Mouse (Mus musculus) small intestine, adult 2 months (tissue): ENCODE results near the gene Prr36. TPM values are rescaled to one million over a fixed set of nuclear protein-coding genes. Genes with fewer than 3 reads are reported as not detected.

ENCODE experiments used
- H3K27ac ChIP-seq: fragments of 200-500 bp; 2 replicates; pipeline ENCODE4 v1.5.1; 2012; ENCODE audit warnings: low read depth, low read length, control low read depth, inconsistent platforms; ENCODE audit not compliant: insufficient read depth
- H3K27me3 ChIP-seq: fragments of 200-500 bp; 2 replicates; pipeline ENCODE4 v1.6.1; 2012; ENCODE audit warnings: mild to moderate bottlenecking, moderate library complexity, low read length, inconsistent platforms; ENCODE audit not compliant: control insufficient read depth, insufficient read depth
- H3K36me3 ChIP-seq: fragments of 200-500 bp; 2 replicates; pipeline ENCODE4 v1.6.1; 2012; ENCODE audit warnings: mild to moderate bottlenecking, low read length, control low read depth, inconsistent platforms; ENCODE audit not compliant: control insufficient read depth, insufficient read depth
- H3K4me1 ChIP-seq: fragments of 200-500 bp; 2 replicates; pipeline ENCODE4 v1.6.1; 2012; ENCODE audit warnings: low read length, inconsistent platforms, mixed read lengths; ENCODE audit not compliant: control insufficient read depth, insufficient read depth, insufficient read length
- H3K4me3 ChIP-seq: fragments of 200-500 bp; 2 replicates; pipeline ENCODE4 v1.5.1; 2012; ENCODE audit warnings: low read depth, mild to moderate bottlenecking, control low read depth, inconsistent platforms, low read length, moderate library complexity
- CTCF ChIP-seq: fragments of 200-500 bp; IDR thresholded peaks from 2 replicates; pipeline ENCODE4 v1.5.1; 2012; ENCODE audit warnings: low read depth, mild to moderate bottlenecking, control low read depth, inconsistent platforms, low read length, moderate library complexity, mixed read lengths; ENCODE audit not compliant: insufficient replicate concordance, insufficient read length; ENCODE audit errors: extremely low read depth
- POLR2A ChIP-seq: fragments of 200-500 bp; IDR thresholded peaks from 2 replicates; pipeline ENCODE4 v1.6.1; 2012; ENCODE audit warnings: low read depth, mild to moderate bottlenecking, control low read depth, inconsistent platforms, low read length, moderate library complexity
- WGBS: fragments of 180-500 bp; shearing (Covaris S2); methylation state at CpG from one replicate; pipeline ENCODE4 v1.1.7; 2018; 5-methylcytosine and 5-hydroxymethylcytosine counted together
- polyA plus RNA-seq: library from polyadenylated mRNA; depleted of rRNA; stranded (reverse); fragments of >200 nt; gene quantifications from 2 replicates; pipeline ENCODE4 v1.2.3, GENCODE M21; 2012; rRNA removed

The Prr36 gene
- 0.08 and 0.18 TPM in 2 replicates for polyA plus RNA-seq

DNA sequence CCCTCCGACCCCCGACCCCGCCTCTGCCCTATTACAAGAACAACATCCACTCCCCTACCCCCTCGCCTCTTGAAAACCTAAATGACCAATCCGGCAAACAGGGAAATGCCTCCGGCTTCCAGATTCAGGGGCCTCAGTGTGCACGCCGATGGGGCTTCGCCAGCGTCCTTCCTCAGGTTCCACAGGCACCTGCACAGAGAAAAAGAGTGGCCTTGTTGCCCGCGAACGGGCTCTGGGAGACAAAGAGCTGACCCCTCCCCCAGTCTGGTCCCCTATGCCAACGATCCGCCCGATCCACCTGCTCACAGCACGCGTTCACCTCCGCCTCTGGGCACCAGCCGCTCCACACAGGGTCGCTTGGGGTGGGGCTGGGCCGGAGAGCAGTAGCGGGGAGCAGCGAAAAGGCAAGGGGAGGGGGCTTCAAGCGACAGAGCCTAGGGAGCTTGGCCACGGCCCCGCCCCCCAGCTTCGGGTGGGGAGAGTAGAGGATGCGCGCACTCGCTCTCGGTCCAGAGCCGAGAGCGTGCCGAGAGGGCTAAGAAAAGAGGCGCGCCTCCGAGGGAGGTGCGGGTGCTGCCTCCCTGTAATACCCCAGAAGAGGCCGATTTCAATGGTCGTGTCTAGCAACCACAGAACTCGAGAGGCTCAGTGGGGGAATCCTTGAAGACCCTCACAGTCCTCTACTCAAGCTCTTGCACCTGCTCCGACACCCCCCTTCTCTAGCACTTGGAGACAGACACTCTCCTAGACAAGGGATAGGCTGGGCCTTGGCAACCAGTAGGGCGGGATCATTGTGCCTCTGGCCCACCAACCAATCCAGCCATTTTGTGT is at the start of gene Prr36:
Gene Prr36, minus strand, starts transcription at position 669 of the 831 bp plus-strand sequence.
- Histone ChIP-seq H3K27me3 (peaks cover 33% of the 10 kb centered on the region), H3K27ac (no peak within 1 kb of the TSS), H3K36me3 (no peaks in the 10 kb centered on the region), H3K4me3 (peak within 1 kb of the TSS; percentile 44), H3K4me1 (peaks cover 21% of the 10 kb centered on the region)
- 4% methylated on average over 44 of the region's 44 CpGs for WGBS
- no peak for TF ChIP-seq POLR2A
- no peak for TF ChIP-seq CTCF

DNA sequence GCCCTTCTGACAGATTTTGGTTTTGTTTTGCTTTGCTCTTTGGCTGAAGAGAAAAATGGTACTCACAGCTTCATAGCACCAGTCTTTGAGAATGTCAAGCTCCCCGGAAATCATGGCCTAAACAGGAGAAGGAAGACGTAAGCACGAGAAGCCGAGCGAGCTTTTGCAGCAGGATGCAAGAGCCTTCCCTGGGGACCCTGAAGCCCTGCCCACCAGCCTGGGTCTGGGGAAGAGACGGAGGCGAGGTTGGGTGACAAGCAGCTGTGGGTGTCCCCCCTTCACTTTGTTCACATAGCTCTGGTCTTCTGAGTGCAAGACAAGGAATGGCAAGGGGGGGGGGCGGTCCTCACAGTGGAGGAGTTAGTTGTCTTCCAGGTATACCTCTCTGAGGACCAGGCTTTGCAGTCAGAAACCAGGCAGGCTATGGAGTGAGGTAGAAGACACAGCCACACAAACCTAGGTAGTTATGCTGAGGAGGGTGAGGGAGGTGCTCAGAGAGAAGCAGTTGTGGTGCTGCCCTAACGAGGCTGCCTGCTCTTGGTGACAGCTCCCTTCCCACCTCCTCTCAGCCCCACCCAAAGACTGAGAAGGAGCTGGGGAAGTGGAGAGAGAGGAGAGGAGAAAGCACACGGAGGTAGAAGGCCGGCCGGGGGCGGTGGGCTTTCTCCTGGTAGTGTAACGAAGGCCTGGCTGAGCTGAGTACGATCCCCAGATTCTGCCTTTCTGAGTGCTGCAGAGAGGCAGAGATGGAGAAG is 48.1 kb upstream of the Prr36 start:
- H3K4me3 ChIP-seq: no peak overlapping the region
- H3K27me3 ChIP-seq: no peaks in the 10 kb centered on the region
- 92% methylated on average over 15 of the region's 15 CpGs for WGBS
- H3K4me1 ChIP-seq: no peaks in the 10 kb centered on the region
- H3K36me3 ChIP-seq: peaks cover 67% of the 10 kb centered on the region
- H3K27ac ChIP-seq: no peak overlapping the region
- TF ChIP-seq POLR2A (no peak), CTCF (no peak)

DNA sequence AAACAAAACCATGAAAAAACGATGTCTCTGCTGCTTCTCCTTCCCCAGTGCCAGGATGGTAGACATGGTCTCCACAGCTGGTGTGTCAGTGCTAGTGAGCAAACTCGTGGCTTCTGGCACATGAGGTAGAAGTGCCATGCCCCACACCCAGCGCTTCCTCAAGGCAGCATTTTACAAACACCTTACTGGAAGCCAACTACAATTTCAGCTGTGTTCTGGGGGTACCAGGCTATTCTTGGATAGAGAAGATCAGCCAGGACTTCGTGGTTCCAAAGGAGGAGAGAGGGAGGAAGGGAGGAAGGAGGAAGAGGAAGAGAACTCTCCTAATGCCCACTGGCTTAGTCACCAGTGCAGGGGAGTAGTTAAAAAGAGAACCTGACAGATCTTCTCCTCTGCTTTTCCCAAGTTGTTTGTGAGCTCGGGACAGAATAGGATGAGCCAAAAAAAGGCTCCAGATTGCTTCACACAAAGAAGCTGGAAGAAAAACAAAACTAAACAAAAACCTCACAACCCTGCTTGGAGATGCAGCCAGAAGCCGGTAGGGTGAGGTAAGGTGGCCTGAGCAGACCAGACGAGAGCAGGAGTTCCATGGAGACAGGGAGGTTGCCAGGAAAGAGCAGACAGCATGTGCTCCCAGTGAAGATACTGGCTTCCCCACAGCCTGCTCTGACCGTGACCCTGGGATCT is 46.0 kb upstream of the Prr36 start:
- TF ChIP-seq CTCF (no peak), POLR2A (no peak)
- Histone ChIP-seq H3K36me3 (peaks cover 61% of the 10 kb centered on the region), H3K4me3 (no peak overlapping the region), H3K27ac (no peak overlapping the region), H3K4me1 (peaks cover 12% of the 10 kb centered on the region), H3K27me3 (no peaks in the 10 kb centered on the region)
- 79% methylated on average over 8 of the region's 8 CpGs for WGBS

DNA sequence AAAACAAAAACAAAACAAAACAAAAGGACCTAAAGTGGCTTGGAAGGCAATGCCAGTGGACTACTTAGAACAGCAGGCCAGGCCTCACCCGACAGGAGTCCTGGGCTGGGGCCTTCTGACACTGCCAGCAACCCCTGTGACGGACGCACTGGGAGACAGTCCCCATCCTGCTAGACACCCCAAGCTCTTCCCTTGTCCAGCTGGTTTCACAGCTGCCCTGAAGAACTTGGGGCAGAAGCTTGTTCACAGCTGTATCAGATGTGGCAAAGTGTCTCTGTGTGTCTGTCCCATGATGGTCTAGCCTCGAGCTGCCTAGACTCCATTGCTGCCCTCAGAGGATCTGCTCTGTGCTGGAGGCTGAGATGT is 42.5 kb upstream of the Prr36 start:
- 90% methylated on average over 4 of the region's 4 CpGs for WGBS
- no peaks in the 10 kb centered on the region for H3K27me3 ChIP-seq
- TF ChIP-seq POLR2A (no peak), CTCF (no peak)
- no peak overlapping the region for H3K4me3 ChIP-seq
- H3K36me3 ChIP-seq: peaks cover 34% of the 10 kb centered on the region
- peaks cover 14% of the 10 kb centered on the region for H3K4me1 ChIP-seq
- no peak overlapping the region for H3K27ac ChIP-seq

DNA sequence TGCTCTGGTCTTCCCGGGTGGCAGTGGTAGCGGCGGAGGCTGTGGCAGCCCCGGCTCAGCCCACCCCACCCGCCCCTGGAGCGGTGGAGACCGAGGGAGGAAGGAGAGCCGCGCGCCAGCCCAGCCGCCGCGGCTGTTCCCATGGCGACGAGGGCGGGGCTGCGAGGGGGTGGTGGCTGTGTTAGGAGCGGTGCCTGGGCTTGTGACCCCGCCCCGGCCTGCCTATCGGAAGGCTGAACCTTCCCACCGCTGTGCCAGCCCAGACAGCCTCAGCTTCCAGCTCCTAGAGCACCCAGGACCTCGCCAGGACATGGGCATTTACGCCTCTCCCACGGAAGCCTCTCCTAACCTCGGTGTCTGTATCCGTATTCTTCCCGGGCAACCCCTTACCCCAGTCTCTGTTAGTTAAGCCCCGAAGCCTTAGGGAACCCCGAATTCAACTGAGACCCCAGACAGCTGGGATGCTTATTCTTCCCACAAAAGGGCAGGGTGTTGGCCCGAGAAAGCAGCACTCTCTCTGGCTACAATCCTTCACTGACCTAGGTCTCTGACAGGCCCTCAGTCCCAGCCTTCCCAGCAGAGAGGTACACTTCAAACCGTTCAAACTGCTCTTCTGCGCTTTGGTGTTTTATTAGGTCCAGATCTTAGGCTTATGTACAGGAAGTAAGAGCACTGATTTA is 42.0 kb upstream of the Prr36 start, which contains the start of gene Ctxn1:
Gene Ctxn1, minus strand, starts transcription at position 150 of the 680 bp plus-strand sequence.
- Histone ChIP-seq H3K36me3 (peaks cover 32% of the 10 kb centered on the region), H3K4me1 (peaks cover 14% of the 10 kb centered on the region), H3K27ac (no peak within 1 kb of the TSS), H3K27me3 (no peaks in the 10 kb centered on the region), H3K4me3 (peak within 1 kb of the TSS; percentile 61)
- 9% methylated on average over 33 of the region's 33 CpGs for WGBS
- TF ChIP-seq POLR2A (no peak; the same call in 1 of the 2 replicates), CTCF (no peak)

DNA sequence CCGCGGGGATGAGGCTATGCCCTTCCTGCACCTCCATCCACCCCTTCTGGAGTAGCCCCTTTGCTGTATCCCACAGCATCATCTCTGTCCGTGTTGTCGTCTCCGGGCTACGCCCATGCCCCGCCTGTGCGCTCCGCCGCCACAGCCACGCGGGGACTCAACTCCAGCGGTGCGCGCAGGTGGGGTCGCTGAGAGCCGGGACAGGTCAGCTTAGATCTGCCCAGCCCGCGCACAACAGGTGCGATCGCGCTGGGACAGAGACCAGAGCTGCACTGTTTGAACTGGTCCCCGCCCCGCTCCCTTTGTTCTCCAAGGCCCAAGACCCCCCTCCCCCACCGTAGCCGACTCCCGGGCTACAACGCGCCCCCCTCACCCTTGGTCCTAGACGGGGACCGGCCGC is 41.4 kb upstream of the Prr36 start:
- WGBS: under 1% methylated on average over 32 of the region's 32 CpGs
- no peak overlapping the region for H3K27ac ChIP-seq
- peaks cover 28% of the 10 kb centered on the region for H3K36me3 ChIP-seq
- no peak for TF ChIP-seq CTCF
- TF ChIP-seq POLR2A: no peak
- H3K4me3 ChIP-seq: peak overlapping the region; percentile 61
- peaks cover 18% of the 10 kb centered on the region for H3K4me1 ChIP-seq
- H3K27me3 ChIP-seq: no peaks in the 10 kb centered on the region

DNA sequence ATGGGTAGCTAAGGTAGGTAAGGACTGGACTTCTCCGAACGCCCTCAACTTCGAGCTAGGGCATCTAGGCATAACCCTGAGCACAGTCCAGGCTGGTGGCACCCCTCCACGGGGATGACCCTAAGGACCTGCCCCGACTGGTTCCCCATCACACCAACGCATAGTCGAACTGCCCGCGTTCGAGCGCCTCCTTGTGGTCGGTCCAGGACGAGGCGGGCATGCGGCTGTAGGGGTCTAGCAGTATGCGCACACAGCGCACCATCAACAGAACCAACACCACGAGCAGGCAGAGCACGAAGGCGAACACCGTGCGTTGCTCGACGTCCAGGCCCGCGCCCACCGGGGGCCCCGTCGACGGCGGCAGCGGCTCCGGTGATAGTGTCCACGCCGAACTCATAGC is 41.0 kb upstream of the Prr36 start:
- Histone ChIP-seq H3K36me3 (peaks cover 26% of the 10 kb centered on the region), H3K27me3 (no peaks in the 10 kb centered on the region), H3K4me1 (peaks cover 21% of the 10 kb centered on the region), H3K27ac (no peak overlapping the region), H3K4me3 (peak overlapping the region; percentile 61)
- TF ChIP-seq POLR2A (no peak), CTCF (peak; percentile 66; the same call in 1 of the 2 replicates)
- whole genome bisulfite sequencing: 4% methylated on average over 35 of the region's 35 CpGs
